Mouse (Mus musculus) neutrophil, adult 83 days (primary cell): ENCODE data around the gene Olfr95. TPM values are rescaled to one million over a fixed set of nuclear protein-coding genes. Genes with fewer than 3 reads are reported as not detected.

Source experiments
- total RNA-seq, 2 experiments: library from RNA; stranded (reverse); gene quantifications; one replicate each; pipeline ENCODE4 v1.2.4; 2023

Gene Olfr95
- total RNA-seq = not detected

GRCm38 (mm10) chr17:37213018-37213417 is at the start of gene Olfr95:
Gene Olfr95, minus strand, starts transcription at chr17:37213118.

GRCm38 (mm10) chr17:37237230-37237629 is 24.3 kb upstream of the Olfr95 start, which contains the start of gene Olfr97:
Gene Olfr97, minus strand, starts transcription at chr17:37237330.

DNA sequence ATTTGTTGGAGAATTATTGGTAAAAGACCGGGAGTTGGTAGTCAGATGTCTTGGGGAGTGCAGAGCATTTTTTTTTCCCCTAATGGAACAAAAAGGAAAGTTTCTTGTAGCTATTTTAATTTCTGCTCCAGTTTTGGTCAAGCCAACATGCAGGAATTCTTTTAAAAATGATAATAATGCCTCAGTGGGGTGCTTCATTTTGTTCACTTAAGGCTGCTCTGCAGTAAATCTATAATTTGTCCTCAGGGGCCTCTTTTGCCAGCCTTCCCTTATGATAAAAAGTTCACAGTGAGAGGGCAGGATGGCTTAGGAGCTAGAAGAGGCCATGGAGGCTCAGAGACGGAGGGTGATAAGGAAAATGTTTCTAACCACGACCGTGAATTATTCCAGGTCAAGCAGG is 6.9 kb upstream of the Olfr95 start, which contains the start of gene Olfr96:
TSS of gene Olfr96 (plus strand) at position 301 of the 400 bp plus-strand sequence.

DNA sequence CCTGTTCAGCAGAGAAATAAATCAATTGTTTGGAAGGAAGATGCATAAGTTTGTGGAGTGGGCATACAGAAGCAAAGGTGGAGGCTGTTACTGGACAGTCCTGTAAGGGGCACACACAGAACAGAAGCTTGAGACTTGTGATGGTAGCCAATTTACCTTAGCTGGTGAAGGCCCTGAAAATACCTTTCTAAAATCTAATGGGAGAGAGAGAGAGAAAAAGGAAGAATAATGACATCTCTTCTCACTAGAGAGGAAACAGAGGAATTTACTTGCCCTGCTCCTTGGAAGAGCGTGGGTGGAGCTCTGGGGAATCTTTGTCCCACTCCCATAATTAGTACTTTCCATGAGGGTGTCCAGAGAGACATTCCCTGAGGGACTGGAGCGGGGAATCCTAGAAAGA is 12.0 kb downstream of the Olfr95 start, which contains the start of gene Olfr94:
TSS of gene Olfr94 (minus strand) at position 101 of the 400 bp plus-strand sequence.

GRCm38 (mm10) chr17:37193656-37194055 is 19.3 kb downstream of the Olfr95 start, which contains the start of gene Ubd:
Gene Ubd, plus strand, starts transcription at chr17:37193892.

DNA sequence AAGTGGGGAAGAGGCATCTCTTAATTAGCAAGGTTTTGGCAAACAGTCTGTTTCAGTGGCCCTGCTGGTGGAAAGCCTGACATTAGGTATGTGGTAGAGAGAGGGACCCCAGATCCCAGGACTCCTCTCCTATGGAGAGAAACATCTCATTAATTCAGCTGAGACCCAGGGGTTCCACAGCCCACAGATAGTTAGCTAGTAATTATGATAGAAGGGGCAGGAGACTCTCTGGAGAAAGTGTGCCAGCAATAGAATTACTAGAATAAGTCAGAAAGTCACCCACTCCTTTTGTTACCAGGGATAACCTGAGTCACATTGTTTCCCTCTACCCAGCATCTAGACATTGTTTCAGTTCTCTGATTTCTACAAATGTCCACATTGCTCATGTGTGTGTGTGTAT is 51.5 kb downstream of the Olfr95 start, which contains the start of gene Olfr93:
TSS of gene Olfr93 (minus strand) at position 101 of the 400 bp plus-strand sequence.

Other genes starting within 250 kb of the Olfr95 start
- not detected for gene 2410137M14Rik, start 231.9 kb downstream of the Olfr95 start, total RNA-seq
- not detected for gene H2-M5, start 223.6 kb downstream of the Olfr95 start, total RNA-seq
- under 1 TPM in 1 of 2 experiments, not detected in 1; 0.24 TPM for gene Zfp57, start 212.0 kb downstream of the Olfr95 start, total RNA-seq
- gene Mog, start 189.7 kb downstream of the Olfr95 start, total RNA-seq = not detected
- gene Gabbr1, start 167.2 kb downstream of the Olfr95 start, total RNA-seq = 10 to 100 TPM; 87.9 to 96.0 TPM
- under 1 TPM in 1 of 2 experiments, not detected in 1; 0.24 TPM for gene Olfr90, start 124.6 kb downstream of the Olfr95 start, total RNA-seq
- gene Olfr91, start 114.8 kb downstream of the Olfr95 start, total RNA-seq = not detected
- not detected for gene Olfr92, start 93.0 kb downstream of the Olfr95 start, total RNA-seq
- not detected for gene Olfr93, start 51.6 kb downstream of the Olfr95 start, total RNA-seq
- gene Ubd, start 19.2 kb downstream of the Olfr95 start, total RNA-seq = not detected
- not detected for gene Olfr94, start 12.1 kb downstream of the Olfr95 start, total RNA-seq
- not detected for gene Olfr96, start 7.0 kb upstream of the Olfr95 start, total RNA-seq
- gene Olfr97, start 24.2 kb upstream of the Olfr95 start, total RNA-seq = not detected
- gene Olfr98, start 50.6 kb upstream of the Olfr95 start, total RNA-seq = not detected
- gene H2-M3, start 57.1 kb upstream of the Olfr95 start, total RNA-seq = 1 to 10 TPM; 4.0 to 5.0 TPM
- not detected for gene Olfr99, start 70.3 kb upstream of the Olfr95 start, total RNA-seq
- not detected for gene Olfr101, start 91.2 kb upstream of the Olfr95 start, total RNA-seq
- not detected for gene Olfr102, start 103.9 kb upstream of the Olfr95 start, total RNA-seq
- gene Olfr103, start 126.6 kb upstream of the Olfr95 start, total RNA-seq = not detected
- not detected for gene Olfr104-ps, start 146.5 kb upstream of the Olfr95 start, total RNA-seq
- gene Olfr105-ps, start 165.9 kb upstream of the Olfr95 start, total RNA-seq = not detected
- gene Olfr106-ps, start 177.3 kb upstream of the Olfr95 start, total RNA-seq = not detected
- not detected for gene Olfr107, start 186.1 kb upstream of the Olfr95 start, total RNA-seq
- not detected for gene Olfr108, start 232.4 kb upstream of the Olfr95 start, total RNA-seq
- gene Olfr109, start 245.8 kb upstream of the Olfr95 start, total RNA-seq = not detected